Mouse (Mus musculus) small intestine, adult 2 months (tissue): ENCODE results near the gene 1700016D06Rik. TPM values are rescaled to one million over a fixed set of nuclear protein-coding genes. Genes with fewer than 3 reads are reported as not detected.

Experiments used
- H3K27ac ChIP-seq: fragments of 200-500 bp; 2 replicates; pipeline ENCODE4 v1.5.1; 2012; ENCODE audit warnings: low read depth, low read length, control low read depth, inconsistent platforms; ENCODE audit not compliant: insufficient read depth
- H3K27me3 ChIP-seq: fragments of 200-500 bp; 2 replicates; pipeline ENCODE4 v1.6.1; 2012; ENCODE audit warnings: mild to moderate bottlenecking, moderate library complexity, low read length, inconsistent platforms; ENCODE audit not compliant: control insufficient read depth, insufficient read depth
- H3K36me3 ChIP-seq: fragments of 200-500 bp; 2 replicates; pipeline ENCODE4 v1.6.1; 2012; ENCODE audit warnings: mild to moderate bottlenecking, low read length, control low read depth, inconsistent platforms; ENCODE audit not compliant: control insufficient read depth, insufficient read depth
- H3K4me1 ChIP-seq: fragments of 200-500 bp; 2 replicates; pipeline ENCODE4 v1.6.1; 2012; ENCODE audit warnings: low read length, inconsistent platforms, mixed read lengths; ENCODE audit not compliant: control insufficient read depth, insufficient read depth, insufficient read length
- H3K4me3 ChIP-seq: fragments of 200-500 bp; 2 replicates; pipeline ENCODE4 v1.5.1; 2012; ENCODE audit warnings: low read depth, mild to moderate bottlenecking, control low read depth, inconsistent platforms, low read length, moderate library complexity
- CTCF ChIP-seq: fragments of 200-500 bp; IDR thresholded peaks from 2 replicates; pipeline ENCODE4 v1.5.1; 2012; ENCODE audit warnings: low read depth, mild to moderate bottlenecking, control low read depth, inconsistent platforms, low read length, moderate library complexity, mixed read lengths; ENCODE audit not compliant: insufficient replicate concordance, insufficient read length; ENCODE audit errors: extremely low read depth
- POLR2A ChIP-seq: fragments of 200-500 bp; IDR thresholded peaks from 2 replicates; pipeline ENCODE4 v1.6.1; 2012; ENCODE audit warnings: low read depth, mild to moderate bottlenecking, control low read depth, inconsistent platforms, low read length, moderate library complexity
- WGBS: fragments of 180-500 bp; shearing (Covaris S2); methylation state at CpG from one replicate; pipeline ENCODE4 v1.1.7; 2018; 5-methylcytosine and 5-hydroxymethylcytosine counted together
- polyA plus RNA-seq: library from polyadenylated mRNA; depleted of rRNA; stranded (reverse); fragments of >200 nt; gene quantifications from 2 replicates; pipeline ENCODE4 v1.2.3, GENCODE M21; 2012; rRNA removed

The 1700016D06Rik gene
- polyA plus RNA-seq, 1 experiment, result not detected

DNA sequence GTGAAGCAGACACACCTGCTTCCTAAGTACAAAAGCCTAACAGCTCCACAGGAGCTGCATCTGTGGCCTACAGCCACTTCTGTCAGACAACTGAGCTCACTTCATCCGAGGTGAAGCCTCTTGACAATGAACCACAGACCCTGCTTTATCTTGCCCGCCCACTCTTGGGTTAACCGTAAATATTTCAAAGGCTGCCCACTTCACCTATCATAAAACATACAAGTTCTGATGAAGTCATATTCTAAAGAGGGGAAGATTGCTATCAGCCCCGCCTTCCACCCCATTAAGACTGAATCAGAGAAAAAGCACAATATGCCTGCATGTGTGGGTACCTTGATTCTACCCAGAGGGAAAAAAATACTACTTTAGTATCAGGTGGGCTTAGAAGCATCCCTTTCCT, 75.8 kb downstream of the 1700016D06Rik start:
- Histone ChIP-seq H3K4me3 (no peak overlapping the region), H3K27me3 (no peaks in the 10 kb centered on the region), H3K4me1 (no peaks in the 10 kb centered on the region; the same call in 1 of the 2 replicates), H3K27ac (no peak overlapping the region), H3K36me3 (peaks cover 43% of the 10 kb centered on the region)
- WGBS, result 57% methylated on average over 4 of the region's 4 CpGs
- TF ChIP-seq CTCF (no peak), POLR2A (no peak)

GRCm38 (mm10) chr8:11619091-11619490, 81.8 kb downstream of the 1700016D06Rik start:
- H3K27me3 ChIP-seq, result no peaks in the 10 kb centered on the region
- H3K36me3 ChIP-seq, result peaks cover 51% of the 10 kb centered on the region
- H3K4me1 ChIP-seq, result no peaks in the 10 kb centered on the region
- no peak overlapping the region for H3K27ac ChIP-seq
- 85% methylated on average over 3 of the region's 3 CpGs for WGBS
- no peak overlapping the region for H3K4me3 ChIP-seq
- TF ChIP-seq CTCF (no peak), POLR2A (no peak)

GRCm38 (mm10) chr8:11618063-11618462, 82.8 kb downstream of the 1700016D06Rik start:
- Histone ChIP-seq H3K27me3 (no peaks in the 10 kb centered on the region), H3K27ac (no peak overlapping the region), H3K4me1 (no peaks in the 10 kb centered on the region), H3K4me3 (no peak overlapping the region), H3K36me3 (peaks cover 57% of the 10 kb centered on the region)
- 76% methylated on average over 2 of the region's 2 CpGs for WGBS
- TF ChIP-seq CTCF (no peak), POLR2A (no peak)

DNA sequence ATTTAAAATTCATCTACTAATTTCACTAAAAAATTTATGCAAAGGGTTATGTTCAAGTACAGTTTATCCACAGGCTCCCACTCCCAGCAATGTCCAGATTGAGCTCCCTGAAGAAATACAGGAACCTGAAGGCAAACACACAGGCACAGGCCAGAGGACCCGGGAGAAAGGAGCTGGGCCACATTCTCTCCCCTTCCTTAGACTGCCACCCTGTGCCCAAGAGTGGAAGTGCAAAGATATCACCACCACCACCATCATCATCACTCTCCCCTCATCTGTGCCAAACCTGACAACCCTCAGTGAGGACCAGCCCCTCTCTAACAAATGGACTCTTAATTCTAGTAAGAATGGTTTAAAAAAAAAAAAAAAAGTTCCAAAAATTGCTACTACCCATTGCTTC, 84.6 kb downstream of the 1700016D06Rik start:
- Histone ChIP-seq H3K4me1 (no peaks in the 10 kb centered on the region), H3K4me3 (no peak overlapping the region), H3K27ac (no peak overlapping the region), H3K27me3 (no peaks in the 10 kb centered on the region), H3K36me3 (peaks cover 61% of the 10 kb centered on the region)
- TF ChIP-seq POLR2A, result no peak
- TF ChIP-seq CTCF, result peak; percentile 83; the same call in 1 of the 2 replicates
- WGBS, result 4% methylated on average over 1 of the region's 1 CpGs

DNA sequence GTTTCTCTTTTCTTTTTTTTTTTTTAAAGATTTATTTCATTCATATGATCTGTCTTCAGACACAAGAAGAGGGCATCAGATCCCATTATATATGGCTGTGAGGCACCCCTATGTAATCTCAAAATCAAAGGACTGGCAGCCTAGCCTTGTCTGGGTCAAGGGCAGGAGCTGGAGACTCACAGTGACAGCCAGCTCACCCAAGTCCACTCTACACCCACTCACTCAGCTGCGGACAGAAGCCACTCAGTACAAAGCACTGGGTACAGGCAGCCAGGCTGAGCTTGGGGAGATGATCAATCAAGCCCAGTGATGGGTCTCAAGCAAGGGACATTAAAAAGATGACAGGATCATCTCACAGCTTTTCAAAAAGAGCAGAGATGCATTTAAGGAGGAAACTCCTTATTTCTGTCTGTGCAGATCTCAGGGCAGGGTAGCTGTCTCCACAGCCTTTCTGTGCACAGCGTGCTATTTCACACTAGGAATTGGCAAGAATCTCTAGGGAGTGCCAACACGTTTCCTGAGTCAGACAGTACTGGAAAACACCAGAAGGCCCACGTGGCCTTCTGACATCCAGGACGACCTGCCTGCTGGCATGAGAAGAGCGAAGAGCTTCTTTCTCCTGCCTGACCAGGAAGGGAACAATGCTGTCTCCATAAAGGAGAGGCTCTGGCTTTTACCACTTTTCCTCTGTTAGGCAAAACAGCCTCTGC, 86.6 kb downstream of the 1700016D06Rik start:
- peaks cover 58% of the 10 kb centered on the region for H3K36me3 ChIP-seq
- WGBS, result 86% methylated on average over 6 of the region's 6 CpGs
- no peak overlapping the region for H3K4me3 ChIP-seq
- no peak overlapping the region for H3K27ac ChIP-seq
- TF ChIP-seq POLR2A, result no peak
- TF ChIP-seq CTCF, result no peak
- no peaks in the 10 kb centered on the region for H3K4me1 ChIP-seq
- no peaks in the 10 kb centered on the region for H3K27me3 ChIP-seq

GRCm38 (mm10) chr8:11608848-11609247, 92.0 kb downstream of the 1700016D06Rik start:
- no peaks in the 10 kb centered on the region for H3K4me1 ChIP-seq
- peaks cover 29% of the 10 kb centered on the region for H3K36me3 ChIP-seq
- H3K4me3 ChIP-seq, result no peak overlapping the region
- WGBS, result 97% methylated on average over 9 of the region's 9 CpGs
- no peaks in the 10 kb centered on the region for H3K27me3 ChIP-seq
- no peak for TF ChIP-seq CTCF
- TF ChIP-seq POLR2A, result no peak
- no peak overlapping the region for H3K27ac ChIP-seq

Other genes with a start within 250 kb of the 1700016D06Rik start
- 18.6 and 43.3 TPM in 2 replicates for gene Rab20, start 222.4 kb downstream of the 1700016D06Rik start, polyA plus RNA-seq
- gene Naxd, start 203.6 kb downstream of the 1700016D06Rik start, polyA plus RNA-seq, result 64.9 and 81.1 TPM in 2 replicates
- 32.0 and 46.2 TPM in 2 replicates for gene Cars2, start 150.3 kb downstream of the 1700016D06Rik start, polyA plus RNA-seq
- gene Ing1, start 145.5 kb downstream of the 1700016D06Rik start, polyA plus RNA-seq, result 4.0 and 13.2 TPM in 2 replicates
- gene Ankrd10, start 65.3 kb downstream of the 1700016D06Rik start, polyA plus RNA-seq, result 27.3 and 40.4 TPM in 2 replicates
- gene Arhgef7, start 26.7 kb upstream of the 1700016D06Rik start, polyA plus RNA-seq, result 14.8 and 27.4 TPM in 2 replicates
- gene Tex29, start 139.4 kb upstream of the 1700016D06Rik start, polyA plus RNA-seq, result not detected in 2 replicates